Mouse (Mus musculus): ENCODE measurements around the gene Spata5. TPM values are rescaled to one million over a fixed set of nuclear protein-coding genes. Genes with fewer than 3 reads are reported as not detected.
A peak's percentile ranks its signal among the peaks of the same experiment; 100 is the strongest.
"Not testable (repeated sequence)": the region's sequence is repeated elsewhere in the genome, so short reads cannot be mapped to it uniquely, and the experiment has no call there.

The Spata5 gene
- polyA plus RNA-seq, 1 experiment from 2014 or later = 40.6 TPM

DNA sequence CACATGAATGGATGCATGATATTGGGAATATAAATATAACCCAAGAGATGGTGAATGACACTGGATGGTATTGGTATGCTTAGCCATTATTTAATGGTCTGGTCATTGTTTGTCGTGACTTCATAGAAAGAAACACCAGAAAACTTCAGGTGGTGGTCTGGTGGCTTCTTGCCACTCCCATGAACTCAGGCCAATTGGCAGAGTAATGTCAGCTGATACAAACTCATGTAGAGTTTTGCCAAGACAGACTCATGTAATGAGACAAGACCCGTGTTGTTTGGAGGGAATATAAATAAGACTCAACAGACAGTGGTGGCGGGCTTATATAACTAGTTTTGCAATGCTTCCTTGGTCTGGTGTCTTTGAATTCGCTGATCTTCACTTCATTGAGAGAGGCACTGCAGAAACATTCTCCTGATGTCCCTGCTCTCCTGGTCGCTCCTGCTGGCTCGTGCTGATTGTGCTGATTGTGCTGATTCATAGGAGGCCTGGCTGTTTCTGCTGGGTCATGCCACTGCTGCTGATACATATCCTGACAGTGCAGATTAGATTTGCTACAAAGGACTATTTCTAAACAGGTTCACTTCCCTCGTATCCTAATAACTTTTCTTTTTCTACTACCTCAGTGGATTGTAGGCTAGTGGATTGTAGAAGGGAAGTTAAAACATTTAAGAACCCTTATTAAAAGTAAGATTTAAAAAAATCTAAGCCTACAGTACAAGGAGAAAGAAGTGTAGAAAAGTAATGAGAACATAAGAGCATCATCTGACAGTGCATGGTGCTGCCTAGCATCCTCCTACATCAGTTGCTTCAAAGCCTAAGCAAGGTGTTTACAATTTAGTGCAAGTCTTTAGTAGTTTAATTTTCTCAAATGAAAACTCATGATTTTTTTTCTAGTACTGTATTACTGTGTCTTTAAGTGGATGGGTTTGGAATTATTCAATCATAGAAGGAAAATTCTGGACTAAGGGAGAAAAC, 90.6 kb downstream of the Spata5 start:
- WGBS = 85% methylated on average over 7 of the region's 7 CpGs
- Histone ChIP-seq H3K36me3 (ENCODE audit: control insufficient read depth, insufficient read depth, low read length) (no peaks in the 10 kb centered on the region), H3K27me3 (ENCODE audit: control insufficient read depth, insufficient read depth, low read length) (no peaks in the 10 kb centered on the region), H3K9me3 (ENCODE audit: control insufficient read depth, low read length) (no peaks in the 10 kb centered on the region), H3K4me2 (ENCODE audit: low read depth) (no peak overlapping the region), H3K4me1 (ENCODE audit: control insufficient read depth, insufficient read depth, low read length) (no peaks in the 10 kb centered on the region), H3K9ac (ENCODE audit: low read length) (no peak overlapping the region), H3K27ac (ENCODE audit: low read depth, low read length) (no peak overlapping the region), H3K4me3 (ENCODE audit: low read depth, low read length) (no peak overlapping the region)
- no peak for ATAC-seq (ENCODE audit: insufficient read depth, low FRiP score, low TSS enrichment)
- DNase-seq (ENCODE audit: low spot score) = peak; percentile 9

- DNase-seq (ENCODE audit: low spot score) (peak; percentile 29), ATAC-seq (ENCODE audit: insufficient read depth, low FRiP score, low TSS enrichment) (no peak)
- Histone ChIP-seq H3K27ac (ENCODE audit: low read depth, low read length) (no peak overlapping the region), H3K4me2 (ENCODE audit: low read depth) (no peak overlapping the region), H3K27me3 (ENCODE audit: control insufficient read depth, insufficient read depth, low read length) (no peaks in the 10 kb centered on the region), H3K9ac (ENCODE audit: low read length) (no peak overlapping the region), H3K4me3 (ENCODE audit: low read depth, low read length) (no peak overlapping the region), H3K9me3 (ENCODE audit: control insufficient read depth, low read length) (no peaks in the 10 kb centered on the region), H3K36me3 (ENCODE audit: control insufficient read depth, insufficient read depth, low read length) (no peaks in the 10 kb centered on the region), H3K4me1 (ENCODE audit: control insufficient read depth, insufficient read depth, low read length) (no peaks in the 10 kb centered on the region)
- 24% methylated on average over 2 of the region's 2 CpGs for WGBS
Observed at GRCm38 (mm10) chr3:37515485-37515884, 95.8 kb downstream of the Spata5 start.

- Histone ChIP-seq H3K36me3 (ENCODE audit: control insufficient read depth, insufficient read depth, low read length) (no peaks in the 10 kb centered on the region), H3K9ac (ENCODE audit: low read length) (no peak overlapping the region), H3K9me3 (ENCODE audit: control insufficient read depth, low read length) (no peaks in the 10 kb centered on the region), H3K4me2 (ENCODE audit: low read depth) (no peak overlapping the region), H3K27ac (ENCODE audit: low read depth, low read length) (no peak overlapping the region), H3K4me3 (ENCODE audit: low read depth, low read length) (no peak overlapping the region), H3K27me3 (ENCODE audit: control insufficient read depth, insufficient read depth, low read length) (no peaks in the 10 kb centered on the region), H3K4me1 (ENCODE audit: control insufficient read depth, insufficient read depth, low read length) (no peaks in the 10 kb centered on the region)
- ATAC-seq (ENCODE audit: insufficient read depth, low FRiP score, low TSS enrichment) = no peak
- WGBS = 97% methylated on average over 2 of the region's 2 CpGs
- no peak for DNase-seq (ENCODE audit: low spot score)
Observed at GRCm38 (mm10) chr3:37516379-37516778, 96.7 kb downstream of the Spata5 start.

DNA sequence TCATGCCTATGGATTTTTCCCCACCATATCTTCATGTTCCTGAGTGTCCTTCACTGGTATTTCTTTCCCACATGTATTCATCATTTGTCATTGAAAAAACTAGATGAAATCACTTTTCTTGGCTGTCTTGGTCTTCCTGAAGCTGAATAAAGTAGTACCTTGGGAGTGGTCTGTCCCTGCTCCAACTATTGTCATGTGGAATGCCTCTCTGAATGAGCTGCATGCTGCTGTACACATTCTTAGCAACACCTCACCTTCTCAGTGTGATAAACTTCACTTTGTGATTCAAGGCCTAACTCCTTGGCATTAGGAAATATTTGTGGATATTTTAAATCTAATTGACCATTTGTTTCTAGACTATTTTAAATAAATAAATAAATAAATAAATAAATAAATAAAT, 98.9 kb downstream of the Spata5 start:
- no peak overlapping the region for H3K9ac ChIP-seq (ENCODE audit: low read length)
- H3K9me3 ChIP-seq (ENCODE audit: control insufficient read depth, low read length) = no peaks in the 10 kb centered on the region
- H3K4me1 ChIP-seq (ENCODE audit: control insufficient read depth, insufficient read depth, low read length) = no peaks in the 10 kb centered on the region
- DNase-seq (ENCODE audit: low spot score) = no peak
- H3K4me2 ChIP-seq (ENCODE audit: low read depth) = no peak overlapping the region
- ATAC-seq (ENCODE audit: insufficient read depth, low FRiP score, low TSS enrichment) = no peak
- H3K4me3 ChIP-seq (ENCODE audit: low read depth, low read length) = no peak overlapping the region
- no peaks in the 10 kb centered on the region for H3K36me3 ChIP-seq (ENCODE audit: control insufficient read depth, insufficient read depth, low read length)
- no peaks in the 10 kb centered on the region for H3K27me3 ChIP-seq (ENCODE audit: control insufficient read depth, insufficient read depth, low read length)
- no peak overlapping the region for H3K27ac ChIP-seq (ENCODE audit: low read depth, low read length)

- H3K9me3 ChIP-seq (ENCODE audit: control insufficient read depth, low read length) = no peaks in the 10 kb centered on the region
- WGBS = 93% methylated on average over 3 of the region's 3 CpGs
- H3K4me1 ChIP-seq (ENCODE audit: control insufficient read depth, insufficient read depth, low read length) = no peaks in the 10 kb centered on the region
- H3K4me3 ChIP-seq (ENCODE audit: low read depth, low read length) = no peak overlapping the region
- no peak overlapping the region for H3K4me2 ChIP-seq (ENCODE audit: low read depth)
- H3K27me3 ChIP-seq (ENCODE audit: control insufficient read depth, insufficient read depth, low read length) = no peaks in the 10 kb centered on the region
- ATAC-seq (ENCODE audit: insufficient read depth, low FRiP score, low TSS enrichment) = no peak
- H3K36me3 ChIP-seq (ENCODE audit: control insufficient read depth, insufficient read depth, low read length) = no peaks in the 10 kb centered on the region
- H3K27ac ChIP-seq (ENCODE audit: low read depth, low read length) = no peak overlapping the region
- no peak for DNase-seq (ENCODE audit: low spot score)
- no peak overlapping the region for H3K9ac ChIP-seq (ENCODE audit: low read length)
Observed at GRCm38 (mm10) chr3:37520334-37521023, 100.8 kb downstream of the Spata5 start.

- no peaks in the 10 kb centered on the region for H3K36me3 ChIP-seq (ENCODE audit: control insufficient read depth, insufficient read depth, low read length)
- ATAC-seq (ENCODE audit: insufficient read depth, low FRiP score, low TSS enrichment) (no peak), DNase-seq (ENCODE audit: low spot score) (no peak)
Observed at GRCm38 (mm10) chr3:37532079-37532478, 112.4 kb downstream of the Spata5 start.

GRCm38 (mm10) chr3:37540701-37541100, 121.0 kb downstream of the Spata5 start:
- H3K4me1 ChIP-seq (ENCODE audit: control insufficient read depth, insufficient read depth, low read length); H3K4me2 ChIP-seq (ENCODE audit: low read depth); DNase-seq (ENCODE audit: low spot score); H3K9ac ChIP-seq (ENCODE audit: low read length); H3K27ac ChIP-seq (ENCODE audit: low read depth, low read length); H3K4me3 ChIP-seq (ENCODE audit: low read depth, low read length); ATAC-seq (ENCODE audit: insufficient read depth, low FRiP score, low TSS enrichment); H3K9me3 ChIP-seq (ENCODE audit: control insufficient read depth, low read length); H3K36me3 ChIP-seq (ENCODE audit: control insufficient read depth, insufficient read depth, low read length); H3K27me3 ChIP-seq (ENCODE audit: control insufficient read depth, insufficient read depth, low read length): not testable (repeated sequence)
- 94% methylated on average over 2 of the region's 2 CpGs for WGBS

More at GRCm38 (mm10) chr3:37532079-37532478, 112.4 kb downstream of the Spata5 start:
- Histone ChIP-seq H3K27ac (ENCODE audit: low read depth, low read length) (no peak overlapping the region), H3K9ac (ENCODE audit: low read length) (no peak overlapping the region), H3K27me3 (ENCODE audit: control insufficient read depth, insufficient read depth, low read length) (no peaks in the 10 kb centered on the region), H3K4me2 (ENCODE audit: low read depth) (no peak overlapping the region), H3K4me1 (ENCODE audit: control insufficient read depth, insufficient read depth, low read length) (no peaks in the 10 kb centered on the region), H3K9me3 (ENCODE audit: control insufficient read depth, low read length) (no peaks in the 10 kb centered on the region), H3K4me3 (ENCODE audit: low read depth, low read length) (no peak overlapping the region)

DNA sequence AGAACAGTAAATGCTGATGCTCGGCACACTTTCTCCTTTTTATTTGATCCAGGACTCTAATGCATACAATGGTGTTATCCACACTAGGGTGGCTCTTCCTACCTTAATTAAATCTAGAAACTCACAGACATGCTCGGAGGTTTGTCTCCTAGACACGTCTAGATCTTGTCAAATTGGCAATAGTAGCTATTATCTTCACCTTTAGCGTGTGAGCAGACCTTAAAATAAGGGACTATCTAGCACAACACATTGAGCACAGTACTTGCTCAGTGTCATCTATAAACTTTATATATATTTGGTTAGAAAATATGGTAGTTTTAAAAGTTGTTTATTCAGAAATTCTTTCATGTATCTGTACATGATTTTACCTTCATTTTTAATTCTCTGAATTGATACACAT, 126.7 kb downstream of the Spata5 start:
- H3K4me2 ChIP-seq (ENCODE audit: low read depth) = no peak overlapping the region
- WGBS = 91% methylated on average over 4 of the region's 4 CpGs
- H3K27ac ChIP-seq (ENCODE audit: low read depth, low read length) = no peak overlapping the region
- DNase-seq (ENCODE audit: low spot score) (no peak), ATAC-seq (ENCODE audit: insufficient read depth, low FRiP score, low TSS enrichment) (no peak)
- no peaks in the 10 kb centered on the region for H3K27me3 ChIP-seq (ENCODE audit: control insufficient read depth, insufficient read depth, low read length)
- H3K4me3 ChIP-seq (ENCODE audit: low read depth, low read length) = no peak overlapping the region
- no peaks in the 10 kb centered on the region for H3K36me3 ChIP-seq (ENCODE audit: control insufficient read depth, insufficient read depth, low read length)
- no peaks in the 10 kb centered on the region for H3K4me1 ChIP-seq (ENCODE audit: control insufficient read depth, insufficient read depth, low read length)
- no peak overlapping the region for H3K9ac ChIP-seq (ENCODE audit: low read length)
- no peaks in the 10 kb centered on the region for H3K9me3 ChIP-seq (ENCODE audit: control insufficient read depth, low read length)

- no peak overlapping the region for H3K4me2 ChIP-seq (ENCODE audit: low read depth)
- DNase-seq (ENCODE audit: low spot score) (no peak), ATAC-seq (ENCODE audit: insufficient read depth, low FRiP score, low TSS enrichment) (no peak)
- no peak overlapping the region for H3K9ac ChIP-seq (ENCODE audit: low read length)
- 96% methylated on average over 3 of the region's 3 CpGs for WGBS
- no peak overlapping the region for H3K27ac ChIP-seq (ENCODE audit: low read depth, low read length)
- no peaks in the 10 kb centered on the region for H3K4me1 ChIP-seq (ENCODE audit: control insufficient read depth, insufficient read depth, low read length)
- H3K27me3 ChIP-seq (ENCODE audit: control insufficient read depth, insufficient read depth, low read length) = no peaks in the 10 kb centered on the region
- no peaks in the 10 kb centered on the region for H3K9me3 ChIP-seq (ENCODE audit: control insufficient read depth, low read length)
- H3K36me3 ChIP-seq (ENCODE audit: control insufficient read depth, insufficient read depth, low read length) = no peaks in the 10 kb centered on the region
- H3K4me3 ChIP-seq (ENCODE audit: low read depth, low read length) = no peak overlapping the region
Observed at GRCm38 (mm10) chr3:37550190-37550589, 130.5 kb downstream of the Spata5 start.
